Mouse (Mus musculus) small intestine, adult 2 months (tissue): ENCODE results near the gene Trmt112.

Experiments
- CTCF ChIP-seq: fragments of 200-500 bp; IDR thresholded peaks from 2 replicates; pipeline ENCODE4 v1.5.1; 2012; ENCODE audit warnings: low read depth, mild to moderate bottlenecking, control low read depth, inconsistent platforms, low read length, moderate library complexity, mixed read lengths; ENCODE audit not compliant: insufficient replicate concordance, insufficient read length; ENCODE audit errors: extremely low read depth
- POLR2A ChIP-seq: fragments of 200-500 bp; IDR thresholded peaks from 2 replicates; pipeline ENCODE4 v1.6.1; 2012; ENCODE audit warnings: low read depth, mild to moderate bottlenecking, control low read depth, inconsistent platforms, low read length, moderate library complexity

- no peak for TF ChIP-seq CTCF
- TF ChIP-seq POLR2A, result no peak
These were observed 34.2 kb downstream of the Trmt112 start for GRCm38 (mm10) chr19:6943709-6944108.
